8 mouse cellular contexts compared by ENCODE assay signal in genomic region chr3:96332631-96333395, GRCm38 (mm10). TPM values are rescaled to one million over a fixed set of nuclear protein-coding genes. Genes with fewer than 3 reads are reported as not detected.
DNase-seq lines count a peak whose midpoint lies in the region; ATAC-seq and TF ChIP-seq lines count a peak whose summit lies in the region.

No protein-coding gene starts in this region.

- WGBS in heart, embryonic 13.5 days, result 3% methylated on average over 27 of the region's 27 CpGs
- 4% methylated on average over 27 of the region's 27 CpGs for WGBS in liver, postnatal 0 days (ENCODE audit: insufficient replicate concordance)

- no peak for TF ChIP-seq CTCF in E14TG2a.4 (conservative IDR thresholded peaks at IDR 0.05; ENCODE audit: low read length)
- TF ChIP-seq CTCF in liver, postnatal 0 days (IDR thresholded peaks at IDR 0.05; ENCODE audit: low read depth), result no peak

- TF ChIP-seq EP300 in liver, postnatal 0 days (IDR thresholded peaks at IDR 0.05; ENCODE audit: low read depth), result no peak

- H3K9me3 ChIP-seq in heart, embryonic 13.5 days, result no peaks in the 10 kb centered on the region
- H3K9me3 ChIP-seq in E14TG2a.4 (ENCODE audit: low read length), result peaks cover 14% of the 10 kb centered on the region; the same call in 1 of the 2 replicates
- no peaks in the 10 kb centered on the region for H3K9me3 ChIP-seq in liver, postnatal 0 days (ENCODE audit: low read length)

- peaks cover 89% of the 10 kb centered on the region for H3K27me3 ChIP-seq in heart, embryonic 13.5 days (replicated peaks)
- H3K27me3 ChIP-seq in E14TG2a.4 (ENCODE audit: insufficient read depth, low read length), result peaks cover 18% of the 10 kb centered on the region
- peaks cover 72% of the 10 kb centered on the region for H3K27me3 ChIP-seq in liver, postnatal 0 days (ENCODE audit: insufficient read depth, low read length)

- peak overlapping the region; percentile 76 for H3K4me2 ChIP-seq in heart, embryonic 13.5 days
- H3K4me2 ChIP-seq in liver, postnatal 0 days (ENCODE audit: low read depth, low read length), result peak overlapping the region; percentile 72

- H3K36me3 ChIP-seq in heart, embryonic 13.5 days, result no peaks in the 10 kb centered on the region
- no peaks in the 10 kb centered on the region for H3K36me3 ChIP-seq in E14TG2a.4 (ENCODE audit: insufficient read depth, low read length)
- H3K36me3 ChIP-seq in liver, postnatal 0 days (replicated peaks; ENCODE audit: insufficient read depth, low read length), result no peaks in the 10 kb centered on the region

- no peak for DNase-seq in heart, adult 8-10 months (ENCODE audit: low spot score)
- peak; percentile 86 for DNase-seq in embryo, embryonic 10.5 days (ENCODE audit: low spot score)
- peak; percentile 47 for DNase-seq in liver, postnatal 0 days
- DNase-seq in cerebellum, adult 9-10 months, result no peak
- no peak for DNase-seq in cerebellum, adult 8-10 months
- no peak for DNase-seq in left cerebral cortex, adult 9 months (ENCODE audit: low spot score in 2 of 2)

- ATAC-seq in heart, embryonic 13.5 days (ENCODE audit: extremely low read depth, insufficient number of reproducible peaks, low FRiP score, low TSS enrichment), result no peak
- ATAC-seq in liver, postnatal 0 days, result no peak

- H3K27ac ChIP-seq in heart, embryonic 13.5 days (replicated peaks), result no peak overlapping the region
- H3K27ac ChIP-seq in liver, postnatal 0 days (ENCODE audit: low read depth), result no peak overlapping the region

- H3K4me1 ChIP-seq in heart, embryonic 13.5 days, result peaks cover 29% of the 10 kb centered on the region
- H3K4me1 ChIP-seq in E14TG2a.4 (replicated peaks; ENCODE audit: low read depth, low read length), result peaks cover 86% of the 10 kb centered on the region
- H3K4me1 ChIP-seq in liver, postnatal 0 days (ENCODE audit: insufficient read depth), result 0 out of 2 replicates have a peak, but pooled peaks cover 9% of the 10 kb centered on the region

- H3K9ac ChIP-seq in heart, embryonic 13.5 days, result no peak overlapping the region
- H3K9ac ChIP-seq in liver, postnatal 0 days (replicated peaks), result no peak overlapping the region

- H3K4me3 ChIP-seq in heart, embryonic 13.5 days, result peak overlapping the region; percentile 52
- H3K4me3 ChIP-seq in E14TG2a.4 (replicated peaks; ENCODE audit: low read length), result peak overlapping the region; percentile 63
- H3K4me3 ChIP-seq in liver, postnatal 0 days (ENCODE audit: low read depth, low read length), result peak overlapping the region; percentile 43; the same call in 1 of the 2 replicates

RNA-seq across cellular contexts. Expression of gene Fcgr1, which starts 39.0 kb away (rescaled TPM):
- 1.3 and 1.5 TPM in 2 replicates for polyA plus RNA-seq in heart, embryonic 13.5 days (2015; fragmentation: Nextera tagmentation; extraction: Ambion mirVana)
- total RNA-seq in heart, adult 8-10 months (2022), result 1 to 10 TPM in 1 of 4 experiments, under 1 TPM in 3; 0.38 to 1.1 (median 0.66) TPM
- 6.2 and 8.7 TPM in 2 replicates for polyA plus RNA-seq in liver, postnatal 0 days (2015; fragmentation: Nextera tagmentation; extraction: Ambion mirVana)

Comparison
In these comparisons a context has a peak if more than half of its experiments do, and no peak if none do; other contexts are left out.
1. DNase-seq: peak in embryo, embryonic 10.5 days (single experiment) and liver, postnatal 0 days (single experiment); none in heart, adult 8-10 months (single experiment), cerebellum, adult 9-10 months (single experiment), cerebellum, adult 8-10 months (single experiment) and left cerebral cortex, adult 9 months (0 of 2).
2. Peak in every context shown above with its lines, with median percentiles within 50 percentile points of each other: H3K4me3 ChIP-seq.